Mouse (Mus musculus) 3134 (cell line): ENCODE results near the gene Zdhhc25.

Source experiments
- DNase-seq: peaks from one replicate; pipeline ENCODE4 v3.0.0-alpha.2; 2011; ENCODE audit warnings: low spot score; ENCODE audit not compliant: insufficient read length; ENCODE audit errors: extremely low read depth

Gene Zdhhc25

DNA sequence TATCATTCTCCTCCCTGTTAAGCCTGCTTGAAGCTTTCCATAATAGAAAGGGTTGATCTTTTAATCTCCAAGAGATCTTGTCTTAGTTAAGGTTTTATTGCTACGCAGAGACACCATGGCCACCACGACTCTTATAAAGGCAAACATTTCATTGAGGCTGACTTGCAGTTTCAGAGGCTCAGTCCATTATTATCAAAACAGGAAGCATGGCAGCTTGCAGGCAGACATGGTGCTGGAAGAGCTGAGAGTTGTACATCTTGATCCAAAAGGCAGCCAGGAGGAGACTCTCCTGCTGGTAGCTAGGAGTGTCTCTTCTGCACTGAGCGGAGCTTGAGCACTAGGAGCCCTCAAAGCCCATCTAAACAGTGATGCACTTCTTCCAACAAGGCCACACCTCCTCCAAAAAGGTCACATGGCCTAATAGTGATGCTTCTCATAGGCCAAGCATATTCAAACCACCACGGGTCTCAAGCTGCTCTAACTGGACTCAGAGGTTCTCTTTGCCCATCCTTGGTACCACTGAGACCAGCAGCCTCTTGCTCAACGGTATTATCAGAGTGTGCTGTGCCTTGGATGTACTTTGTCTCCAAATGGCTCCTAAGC lies 26.9 kb downstream of the Zdhhc25 start:
- DNase-seq: no peak

GRCm38 (mm10) chr15:88628801-88629356 lies 28.8 kb downstream of the Zdhhc25 start:
- no peak for DNase-seq

DNA sequence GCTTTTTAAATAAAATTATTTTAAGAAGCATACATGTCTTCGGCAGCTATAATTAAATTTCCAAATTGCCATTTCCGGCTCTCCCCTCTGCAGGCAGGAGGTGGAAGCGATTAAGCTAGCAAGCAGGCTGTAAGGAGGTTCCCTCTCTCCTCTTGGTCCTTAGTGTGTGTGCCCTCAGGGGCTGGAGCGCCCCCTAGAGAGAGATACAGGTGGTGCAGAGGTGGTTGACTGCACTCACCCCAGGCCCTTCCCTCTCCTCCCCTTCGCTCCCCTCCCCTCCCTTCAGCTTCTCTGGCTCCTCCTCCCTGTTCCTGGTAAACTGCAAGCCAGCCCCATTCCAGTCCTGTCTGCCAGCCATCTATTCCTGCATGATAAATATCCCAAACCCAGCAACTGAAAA lies 35.1 kb downstream of the Zdhhc25 start:
- DNase-seq: no peak

- DNase-seq: no peak
Observed at GRCm38 (mm10) chr15:88651019-88651418, 50.9 kb downstream of the Zdhhc25 start.
